19 mouse cellular contexts compared by ENCODE assay signal in the genomic region with DNA sequence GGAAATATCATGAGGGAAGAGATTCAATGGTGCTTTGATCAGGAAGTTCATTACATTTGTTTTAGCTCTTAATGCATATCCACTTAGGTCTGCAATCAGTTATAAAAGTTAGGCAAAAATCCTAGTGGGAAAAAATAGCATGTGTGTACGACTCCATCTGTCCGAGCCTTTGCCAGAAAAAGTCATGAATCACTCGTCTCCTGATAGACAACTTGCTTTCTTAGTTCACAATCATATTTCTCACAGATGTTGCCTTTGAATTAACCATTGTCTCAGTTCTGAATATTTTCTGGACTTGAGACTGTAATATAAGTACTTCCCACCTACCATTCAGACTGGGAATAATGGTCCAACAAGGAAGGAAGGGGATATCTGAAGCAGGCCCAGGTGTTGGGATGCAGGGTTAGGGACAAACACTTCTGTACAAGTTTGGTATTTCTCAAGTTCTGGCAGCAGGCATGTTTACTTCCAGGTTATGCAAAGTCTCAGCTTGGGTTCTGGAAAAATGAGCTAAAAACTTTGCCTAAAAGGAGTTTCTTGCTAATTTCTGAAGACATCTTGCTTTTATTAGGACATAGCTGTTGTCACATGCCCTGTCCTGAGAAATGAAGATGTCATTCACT.
DNase-seq lines count a peak whose midpoint lies in the region; ATAC-seq lines count a peak whose summit lies in the region.
"Had no signal": no experiment of that assay in that cellular context is flagged by ENCODE, and none has a peak within 500 bp of the region (broad histone marks: within the 10 kb centered on the region; RNA-seq: fewer than 3 reads in every experiment).

No protein-coding gene starts in this region.

- no peaks in the 10 kb centered on the region for H3K9me3 ChIP-seq in heart, embryonic 13.5 days
- no peaks in the 10 kb centered on the region for H3K9me3 ChIP-seq in heart, embryonic 12.5 days (replicated peaks)
- H3K9me3 ChIP-seq: embryonic facial prominence, embryonic 15.5 days; forebrain, embryonic 12.5 days; hindbrain, embryonic 10.5 days; intestine, embryonic 15.5 days had no signal

- no peak overlapping the region for H3K4me3 ChIP-seq in heart, embryonic 13.5 days
- no peak overlapping the region for H3K4me3 ChIP-seq in heart, embryonic 12.5 days
- H3K4me3 ChIP-seq: embryonic facial prominence, embryonic 15.5 days; forebrain, embryonic 12.5 days; hindbrain, embryonic 10.5 days; intestine, embryonic 15.5 days had no signal

- peak; percentile 90 for DNase-seq in heart, adult 11 months
- no peak for DNase-seq in heart, postnatal 36 days
- peak; percentile 41 for DNase-seq in NIH3T3 (ENCODE audit: low read depth)
- DNase-seq in fibroblast of lung, adult 2 months (ENCODE audit: low read depth): peak; percentile 61
- no peak for DNase-seq in liver
- DNase-seq: adrenal gland, postnatal 25 days; cerebellum, adult 18-20 months; cerebellum, adult 9-11 months; cerebellum, postnatal 36 days; gastrocnemius, postnatal 14 days; kidney, adult 18-20 months had no signal

- H3K4me2 ChIP-seq in heart, embryonic 13.5 days: no peak overlapping the region
- no peak overlapping the region for H3K4me2 ChIP-seq in heart, embryonic 12.5 days
- H3K4me2 ChIP-seq: embryonic facial prominence, embryonic 15.5 days; forebrain, embryonic 12.5 days; hindbrain, embryonic 14.5 days; intestine, embryonic 15.5 days had no signal

- H3K27me3 ChIP-seq in heart, embryonic 13.5 days (replicated peaks): no peaks in the 10 kb centered on the region
- no peaks in the 10 kb centered on the region for H3K27me3 ChIP-seq in heart, embryonic 12.5 days (replicated peaks)
- H3K27me3 ChIP-seq: embryonic facial prominence, embryonic 15.5 days; forebrain, embryonic 12.5 days; intestine, embryonic 15.5 days had no signal

- no peak for ATAC-seq in heart, embryonic 13.5 days (ENCODE audit: extremely low read depth, insufficient number of reproducible peaks, low FRiP score, low TSS enrichment)
- no peak for ATAC-seq in heart, embryonic 12.5 days (ENCODE audit: insufficient number of reproducible peaks, low FRiP score)
- ATAC-seq: forebrain, embryonic 16.5 days; intestine, embryonic 15.5 days had no signal

- H3K36me3 ChIP-seq in heart, embryonic 13.5 days: no peaks in the 10 kb centered on the region
- H3K36me3 ChIP-seq in heart, embryonic 12.5 days: no peaks in the 10 kb centered on the region
- H3K36me3 ChIP-seq: embryonic facial prominence, embryonic 15.5 days; forebrain, embryonic 12.5 days; hindbrain, embryonic 10.5 days; intestine, embryonic 15.5 days had no signal

- 59% methylated on average over 3 of the region's 3 CpGs for WGBS in heart, embryonic 13.5 days
- 58% methylated on average over 3 of the region's 3 CpGs for WGBS in heart, embryonic 12.5 days

- H3K4me1 ChIP-seq in heart, embryonic 13.5 days: peaks cover 16% of the 10 kb centered on the region
- H3K4me1 ChIP-seq in heart, embryonic 12.5 days (replicated peaks): 0 out of 2 replicates have a peak, but pooled peaks cover 2% of the 10 kb centered on the region
- H3K4me1 ChIP-seq: embryonic facial prominence, embryonic 15.5 days; intestine, embryonic 15.5 days had no signal

- H3K27ac ChIP-seq in heart, embryonic 13.5 days (replicated peaks): peak overlapping the region; percentile 21; the same call in 1 of the 2 replicates
- H3K27ac ChIP-seq in heart, embryonic 12.5 days (ENCODE audit: poor library complexity, severe bottlenecking): no peak overlapping the region
- H3K27ac ChIP-seq: embryonic facial prominence, embryonic 15.5 days; forebrain, embryonic 12.5 days; hindbrain, embryonic 10.5 days; hindbrain, embryonic 14.5 days; intestine, embryonic 15.5 days had no signal

- no peak overlapping the region for H3K9ac ChIP-seq in heart, embryonic 13.5 days
- H3K9ac ChIP-seq in heart, embryonic 12.5 days: no peak overlapping the region
- H3K9ac ChIP-seq: embryonic facial prominence, embryonic 15.5 days; forebrain, embryonic 12.5 days; hindbrain, embryonic 14.5 days; intestine, embryonic 15.5 days had no signal

- intact Hi-C loops in heart, postnatal 36 days (cut with DNase I): loop anchor here (5.0 kb wide), 2 partner anchors 74 to 211 kb away; no protein-coding TSS in a partner anchor

Comparison
In these comparisons a context has a peak if more than half of its experiments do, and no peak if none do; other contexts are left out.
1. DNase-seq: peak in heart, adult 11 months (single experiment), NIH3T3 (single experiment) and fibroblast of lung, adult 2 months (single experiment); none in heart, postnatal 36 days (0 of 2) and liver (single experiment).